Mouse (Mus musculus): ENCODE measurements around the gene AC134908.4. TPM values are rescaled to one million over a fixed set of nuclear protein-coding genes. Genes with fewer than 3 reads are reported as not detected.

Gene AC134908.4
- polyA plus RNA-seq, 1 experiment = not detected

DNA sequence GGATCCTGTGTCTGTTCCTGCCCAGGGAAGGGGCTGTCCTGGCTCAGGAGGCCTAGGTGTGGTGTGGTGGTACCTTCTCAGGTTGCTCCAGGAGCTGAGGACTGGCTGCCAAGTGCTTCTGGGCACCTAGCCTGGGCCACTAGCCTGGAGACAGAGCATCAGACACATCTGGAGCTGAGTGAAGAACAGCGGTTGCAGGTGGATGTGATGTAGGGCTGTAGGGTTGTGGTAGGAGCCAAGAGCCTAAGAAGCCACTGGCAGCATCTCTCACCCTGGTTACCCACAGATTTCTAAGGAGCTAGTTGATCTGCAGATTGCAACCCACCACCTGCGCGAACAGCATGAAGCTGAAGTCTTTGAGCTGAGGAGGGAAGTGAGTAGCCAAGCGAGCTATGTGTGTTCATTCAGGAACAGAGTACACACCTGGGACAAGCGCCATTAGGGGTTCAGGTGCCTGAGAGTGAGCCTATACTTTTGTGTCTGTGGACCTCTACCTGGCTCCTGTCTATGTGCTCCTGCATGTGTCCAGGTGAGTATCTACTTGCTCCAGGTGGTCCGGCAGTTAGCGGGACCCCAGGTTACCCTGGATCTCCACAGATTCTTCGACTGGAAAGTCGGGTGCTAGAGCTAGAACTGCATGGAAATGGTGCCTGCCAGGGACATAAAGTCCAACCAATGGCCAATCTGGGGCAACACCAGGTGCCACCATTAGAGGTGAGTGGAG lies 8.5 kb downstream of the AC134908.4 start:
- Histone ChIP-seq H3K27ac (ENCODE audit: insufficient read depth, low read depth, low read length) (no peak overlapping the region), H3K4me3 (ENCODE audit: insufficient read depth, low read depth, low read length) (no peak overlapping the region), H3K4me1 (ENCODE audit: control insufficient read depth, insufficient read depth, low read length) (peaks cover 25% of the 10 kb centered on the region)
- WGBS = 94% methylated on average over 9 of the region's 9 CpGs
- TF ChIP-seq POLR2A (IDR thresholded peaks at IDR 0.05; ENCODE audit: insufficient read depth, low read depth, low read length) (no peak), CTCF (IDR thresholded peaks at IDR 0.05; ENCODE audit: insufficient read depth, low read depth, low read length) (no peak)

DNA sequence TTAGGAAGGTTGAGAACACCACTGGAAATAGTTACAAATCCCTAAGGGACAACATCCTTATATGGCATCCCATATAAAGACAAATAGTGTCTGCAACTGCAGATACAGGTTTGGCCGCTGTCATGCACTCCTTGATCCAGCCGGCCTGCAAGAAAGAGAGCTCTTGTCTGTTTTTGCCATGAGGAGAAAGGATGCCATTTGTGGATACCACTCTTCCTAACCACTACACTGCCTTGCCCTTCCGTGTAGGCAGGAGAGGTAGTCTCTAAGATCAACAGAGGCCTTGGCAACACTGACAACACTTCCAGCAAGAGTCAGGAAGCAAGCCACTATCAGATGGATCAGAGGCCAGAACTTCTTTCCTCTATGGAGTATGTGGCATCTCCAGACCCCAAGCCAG lies 9.2 kb downstream of the AC134908.4 start, which contains the start of gene Ccdc78:
Gene Ccdc78 (plus strand): TSS at position 301 of the 400 bp plus-strand sequence.
- peaks cover 21% of the 10 kb centered on the region for H3K4me1 ChIP-seq (ENCODE audit: control insufficient read depth, insufficient read depth, low read length)
- WGBS = 73% methylated on average over 3 of the region's 3 CpGs
- H3K4me3 ChIP-seq (ENCODE audit: insufficient read depth, low read depth, low read length) = peak within 1 kb of the TSS; percentile 64
- H3K27ac ChIP-seq (ENCODE audit: insufficient read depth, low read depth, low read length) = peak within 1 kb of the TSS; percentile 38
- TF ChIP-seq POLR2A (IDR thresholded peaks at IDR 0.05; ENCODE audit: insufficient read depth, low read depth, low read length) (no peak), CTCF (IDR thresholded peaks at IDR 0.05; ENCODE audit: insufficient read depth, low read depth, low read length) (no peak)

GRCm38 (mm10) chr17:25785281-25785745 lies 10.1 kb downstream of the AC134908.4 start, which contains the start of gene Haghl:
Gene Haghl (minus strand): TSS chr17:25785673.
- 0% methylated on average over 23 of the region's 23 CpGs for WGBS
- Histone ChIP-seq H3K27ac (ENCODE audit: insufficient read depth, low read depth, low read length) (peak within 1 kb of the TSS; percentile 38), H3K4me3 (ENCODE audit: insufficient read depth, low read depth, low read length) (peak within 1 kb of the TSS; percentile 64), H3K4me1 (ENCODE audit: control insufficient read depth, insufficient read depth, low read length) (peaks cover 15% of the 10 kb centered on the region)
- TF ChIP-seq CTCF (IDR thresholded peaks at IDR 0.05; ENCODE audit: insufficient read depth, low read depth, low read length) (no peak), POLR2A (IDR thresholded peaks at IDR 0.05; ENCODE audit: insufficient read depth, low read depth, low read length) (peak; percentile 72)

- TF ChIP-seq CTCF (IDR thresholded peaks at IDR 0.05; ENCODE audit: insufficient read depth, low read depth, low read length) (no peak), POLR2A (IDR thresholded peaks at IDR 0.05; ENCODE audit: insufficient read depth, low read depth, low read length) (no peak)
- Histone ChIP-seq H3K4me3 (ENCODE audit: insufficient read depth, low read depth, low read length) (peak overlapping the region; percentile 64), H3K27ac (ENCODE audit: insufficient read depth, low read depth, low read length) (no peak overlapping the region), H3K4me1 (ENCODE audit: control insufficient read depth, insufficient read depth, low read length) (peaks cover 15% of the 10 kb centered on the region)
- 65% methylated on average over 15 of the region's 15 CpGs for WGBS
Observed at GRCm38 (mm10) chr17:25783861-25784574, 11.4 kb downstream of the AC134908.4 start.

DNA sequence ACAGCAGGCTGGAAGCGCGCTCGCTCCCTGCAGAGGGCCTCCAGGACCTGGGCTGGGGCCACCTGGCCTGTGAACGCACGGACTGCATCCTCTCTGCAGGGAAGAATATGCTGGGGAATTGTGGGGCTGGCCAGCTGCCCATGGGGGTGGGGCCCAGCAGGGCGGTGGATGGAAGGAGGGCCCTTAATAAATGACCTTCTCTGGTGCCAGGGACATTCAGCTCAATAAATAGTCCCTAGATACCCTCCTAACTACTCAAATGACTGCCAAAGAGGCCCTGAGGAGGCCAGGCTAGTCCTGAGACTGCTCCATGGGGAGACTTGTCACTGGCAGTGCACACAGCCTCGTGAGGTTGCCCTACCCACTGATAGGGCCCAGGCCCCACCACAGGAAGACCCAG lies 12.4 kb downstream of the AC134908.4 start:
- WGBS = 46% methylated on average over 7 of the region's 7 CpGs
- peaks cover 18% of the 10 kb centered on the region for H3K4me1 ChIP-seq (ENCODE audit: control insufficient read depth, insufficient read depth, low read length)
- TF ChIP-seq CTCF (IDR thresholded peaks at IDR 0.05; ENCODE audit: insufficient read depth, low read depth, low read length) (no peak), POLR2A (IDR thresholded peaks at IDR 0.05; ENCODE audit: insufficient read depth, low read depth, low read length) (no peak)

GRCm38 (mm10) chr17:25781339-25781738 lies 14.1 kb downstream of the AC134908.4 start:
- Histone ChIP-seq H3K4me3 (ENCODE audit: insufficient read depth, low read depth, low read length) (no peak overlapping the region), H3K4me1 (ENCODE audit: control insufficient read depth, insufficient read depth, low read length) (peaks cover 18% of the 10 kb centered on the region), H3K27ac (ENCODE audit: insufficient read depth, low read depth, low read length) (no peak overlapping the region)
- WGBS = 78% methylated on average over 6 of the region's 6 CpGs
- TF ChIP-seq CTCF (IDR thresholded peaks at IDR 0.05; ENCODE audit: insufficient read depth, low read depth, low read length) = no peak
- TF ChIP-seq POLR2A (IDR thresholded peaks at IDR 0.05; ENCODE audit: insufficient read depth, low read depth, low read length) = no peak

More for the DNA sequence above, 12.4 kb downstream of the AC134908.4 start:
- no peak overlapping the region for H3K27ac ChIP-seq (ENCODE audit: insufficient read depth, low read depth, low read length)
- H3K4me3 ChIP-seq (ENCODE audit: insufficient read depth, low read depth, low read length) = no peak overlapping the region

DNA sequence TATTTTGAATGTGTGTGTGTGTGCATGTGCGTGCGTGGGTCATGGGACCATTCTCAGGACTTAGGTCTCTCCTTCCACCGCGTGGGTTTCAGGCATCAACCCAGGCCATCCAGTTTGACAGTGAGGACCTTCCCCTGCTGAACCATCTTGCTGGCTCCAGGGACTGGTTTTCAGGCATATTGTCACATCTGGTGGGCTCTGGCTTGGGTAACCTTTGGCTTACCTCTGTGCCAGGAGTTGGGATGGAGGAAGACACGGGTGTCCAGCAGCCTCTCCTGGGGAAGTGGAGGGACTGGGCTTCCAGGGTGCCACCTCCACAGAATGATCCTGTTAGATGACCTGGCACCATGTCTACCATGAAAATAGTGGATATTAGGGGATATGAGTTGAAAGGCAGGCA lies 17.5 kb downstream of the AC134908.4 start:
- H3K27ac ChIP-seq (ENCODE audit: insufficient read depth, low read depth, low read length) = no peak overlapping the region
- no peak for TF ChIP-seq POLR2A (IDR thresholded peaks at IDR 0.05; ENCODE audit: insufficient read depth, low read depth, low read length)
- no peak for TF ChIP-seq CTCF (IDR thresholded peaks at IDR 0.05; ENCODE audit: insufficient read depth, low read depth, low read length)
- no peak overlapping the region for H3K4me3 ChIP-seq (ENCODE audit: insufficient read depth, low read depth, low read length)
- 93% methylated on average over 5 of the region's 5 CpGs for WGBS
- H3K4me1 ChIP-seq (ENCODE audit: control insufficient read depth, insufficient read depth, low read length) = peaks cover 10% of the 10 kb centered on the region

GRCm38 (mm10) chr17:25775318-25776062 lies 20.0 kb downstream of the AC134908.4 start:
- 79% methylated on average over 10 of the region's 10 CpGs for WGBS
- TF ChIP-seq POLR2A (IDR thresholded peaks at IDR 0.05; ENCODE audit: insufficient read depth, low read depth, low read length) (no peak), CTCF (IDR thresholded peaks at IDR 0.05; ENCODE audit: insufficient read depth, low read depth, low read length) (no peak)
- H3K4me1 ChIP-seq (ENCODE audit: control insufficient read depth, insufficient read depth, low read length) = peaks cover 10% of the 10 kb centered on the region
- H3K27ac ChIP-seq (ENCODE audit: insufficient read depth, low read depth, low read length) = no peak overlapping the region
- H3K4me3 ChIP-seq (ENCODE audit: insufficient read depth, low read depth, low read length) = no peak overlapping the region
